Mouse (Mus musculus): ENCODE measurements at regions not wholly inside any gene's neighbourhood (a gene's known extent, or its start where the extent isn't known, plus 50 kb on each side); places are given as distances from the start of the nearest gene placed in this dataset.

GRCm38 (mm10) chr1:130516641-130517040 is 54.1 kb upstream of the Cd55 start:
- TF ChIP-seq USF1 (IDR thresholded peaks at IDR 0.05; ENCODE audit: low read depth, low read length), result no peak
- TF ChIP-seq POLR2A (IDR thresholded peaks at IDR 0.05; ENCODE audit: control insufficient read depth in 1 of 2, insufficient read depth in 1 of 2, low read depth in 1 of 2, low read length in 2 of 2, poor library complexity in 1 of 2), result no peak
- TF ChIP-seq UBTF (IDR thresholded peaks at IDR 0.05; ENCODE audit: borderline replicate concordance, insufficient read depth, low read depth, low read length), result no peak
- TF ChIP-seq CHD1 (IDR thresholded peaks at IDR 0.05; ENCODE audit: low read depth, low read length), result no peak
- TF ChIP-seq SMC3 (IDR thresholded peaks at IDR 0.05; ENCODE audit: low read depth, low read length), result no peak
- TF ChIP-seq GABPA (IDR thresholded peaks at IDR 0.05; ENCODE audit: low read depth, low read length), result no peak
- TF ChIP-seq MXI1 (IDR thresholded peaks at IDR 0.05; ENCODE audit: low read depth, low read length), result no peak
- no peak for TF ChIP-seq GATA1 (IDR thresholded peaks at IDR 0.05; ENCODE audit: low read depth, low read length)
- no peak for TF ChIP-seq RAD21 (IDR thresholded peaks at IDR 0.05; ENCODE audit: low read depth, low read length)
- no peak for TF ChIP-seq EP300 (IDR thresholded peaks at IDR 0.05; ENCODE audit: low read depth in 1 of 2, low read length in 2 of 2)
- no peak for TF ChIP-seq ETS1 (IDR thresholded peaks at IDR 0.05; ENCODE audit: low read depth, low read length)
- TF ChIP-seq MAX (IDR thresholded peaks at IDR 0.05; ENCODE audit: low read length), result no peak
- no peak for TF ChIP-seq CTCF (IDR thresholded peaks at IDR 0.05 in 2 of 3, conservative IDR thresholded peaks at IDR 0.05 in 1 of 3; ENCODE audit: control insufficient read depth in 1 of 3, insufficient read depth in 1 of 3, low read depth in 2 of 3, low read length in 3 of 3, poor library complexity in 1 of 3, severe bottlenecking in 1 of 3)
- no peak for TF ChIP-seq TBP (IDR thresholded peaks at IDR 0.05; ENCODE audit: low read depth, low read length)

Data from MEL (cell line).